Mouse (Mus musculus) left cerebral cortex, adult 2 months (tissue): ENCODE results near the gene Saysd1. TPM values are rescaled to one million over a fixed set of nuclear protein-coding genes. Genes with fewer than 3 reads are reported as not detected.
A peak's percentile ranks its signal among the peaks of the same experiment; 100 is the strongest.

Experiments used
- DNase-seq, 2 experiments: peaks; one replicate each; pipeline ENCODE4 v3.0.0; 2021 to 2022; ENCODE audit warnings: low spot score in 2 of 2, mixed read lengths in 1 of 2; ENCODE audit errors: extremely low spot score in 1 of 2
- H3K27ac ChIP-seq: fragments of 200-600 bp; 2 replicates; pipeline ENCODE4 v1.8.1; 2022
- H3K4me3 ChIP-seq: fragments of 200-600 bp; 2 replicates; pipeline ENCODE4 v1.8.1; 2022
- CTCF ChIP-seq: fragments of 200-600 bp; IDR thresholded peaks from 2 replicates; pipeline ENCODE4 v1.8.1; 2022; ENCODE audit warnings: antibody characterized with exemption, mild to moderate bottlenecking, moderate library complexity
- intact Hi-C: fragments of 180-260 bp; cut with DNase I; formaldehyde crosslinking; loops from one replicate; pipeline ENCODE4 v1.15.1; 2025
- total RNA-seq, 2 experiments: library from RNA; stranded (reverse); gene quantifications; 2 replicates each; pipeline ENCODE4 v1.2.3; 2021

Gene Saysd1
- total RNA-seq, 2 experiments from 2014 or later: 4.3 to 4.7 TPM

GRCm38 (mm10) chr14:20127406-20128087, 10.8 kb downstream of the Saysd1 start:
- DNase-seq: no peak
- intact Hi-C loops: no loop called here
- no peak for TF ChIP-seq CTCF
- no peak overlapping the region for H3K4me3 ChIP-seq
- H3K27ac ChIP-seq: no peak overlapping the region

GRCm38 (mm10) chr14:20120868-20121267, 17.5 kb downstream of the Saysd1 start:
- no peak for DNase-seq
- intact Hi-C loops: no loop called here
- H3K27ac ChIP-seq: no peak overlapping the region
- no peak overlapping the region for H3K4me3 ChIP-seq
- no peak for TF ChIP-seq CTCF

- Histone ChIP-seq H3K4me3 (no peak overlapping the region), H3K27ac (no peak overlapping the region)
- no peak for TF ChIP-seq CTCF
- intact Hi-C loops: no loop called here
- DNase-seq: no peak
Observed at GRCm38 (mm10) chr14:20120012-20120411, 18.3 kb downstream of the Saysd1 start.

DNA sequence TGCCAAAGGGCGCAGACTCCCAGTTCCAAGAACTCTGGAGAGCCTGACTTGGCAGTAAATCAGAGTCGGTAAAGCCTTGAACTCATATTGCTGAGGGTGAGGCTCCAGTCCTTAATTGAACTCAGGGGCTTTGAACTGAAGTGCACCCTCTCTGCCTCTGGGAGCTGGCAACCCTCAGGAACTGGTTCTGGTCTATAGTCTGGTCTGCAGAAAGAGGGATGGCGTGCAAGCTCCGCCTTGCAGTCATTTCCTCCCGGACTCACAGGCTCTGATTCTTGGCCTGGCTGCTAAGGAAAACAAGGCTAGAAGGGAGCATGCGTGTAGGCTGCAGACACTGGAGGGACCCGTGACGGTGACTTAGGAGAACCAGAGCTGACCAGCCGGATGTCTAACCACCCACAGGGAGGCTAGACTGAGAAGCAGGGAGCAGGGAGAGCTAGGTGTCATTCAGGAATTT, 22.2 kb downstream of the Saysd1 start:
- intact Hi-C loops: no loop called here
- no peak overlapping the region for H3K27ac ChIP-seq
- no peak for TF ChIP-seq CTCF
- DNase-seq: no peak
- no peak overlapping the region for H3K4me3 ChIP-seq

GRCm38 (mm10) chr14:20114951-20115350, 23.4 kb downstream of the Saysd1 start:
- Histone ChIP-seq H3K4me3 (no peak overlapping the region), H3K27ac (no peak overlapping the region)
- intact Hi-C loops: loop anchor here (1.0 kb wide), 1 partner anchor 143 kb away; no protein-coding TSS in a partner anchor
- TF ChIP-seq CTCF: no peak
- no peak for DNase-seq

- DNase-seq: peak; percentile 82 to 88
- peak; percentile 94 for TF ChIP-seq CTCF
- no peak overlapping the region for H3K27ac ChIP-seq
- intact Hi-C loops: loop anchor here (1.0 to 2.0 kb wide), 2 partner anchors 21 to 144 kb away; no protein-coding TSS in a partner anchor
- H3K4me3 ChIP-seq: no peak overlapping the region
Observed at GRCm38 (mm10) chr14:20113964-20114363, 24.4 kb downstream of the Saysd1 start.

- no peak for TF ChIP-seq CTCF
- intact Hi-C loops: loop anchor here (2.0 kb wide), 1 partner anchor 21 kb away; no protein-coding TSS in a partner anchor
- Histone ChIP-seq H3K4me3 (no peak overlapping the region), H3K27ac (no peak overlapping the region)
- no peak for DNase-seq
Observed at GRCm38 (mm10) chr14:20113189-20113961, 25.0 kb downstream of the Saysd1 start.

- Histone ChIP-seq H3K4me3 (no peak overlapping the region), H3K27ac (no peak overlapping the region)
- no peak for DNase-seq
- intact Hi-C loops: loop anchor here (2.0 kb wide), 1 partner anchor 19 kb away; no protein-coding TSS in a partner anchor
- TF ChIP-seq CTCF: peak; percentile 31
Observed at GRCm38 (mm10) chr14:20112218-20112617, 26.1 kb downstream of the Saysd1 start.

GRCm38 (mm10) chr14:20110945-20111344, 27.4 kb downstream of the Saysd1 start:
- H3K27ac ChIP-seq: no peak overlapping the region
- DNase-seq: no peak
- TF ChIP-seq CTCF: no peak
- no peak overlapping the region for H3K4me3 ChIP-seq
- intact Hi-C loops: no loop called here

GRCm38 (mm10) chr14:20106271-20106670, 32.1 kb downstream of the Saysd1 start:
- DNase-seq: no peak
- no peak for TF ChIP-seq CTCF
- Histone ChIP-seq H3K4me3 (no peak overlapping the region), H3K27ac (no peak overlapping the region)
- intact Hi-C loops: no loop called here

GRCm38 (mm10) chr14:20103207-20103606, 35.1 kb downstream of the Saysd1 start:
- no peak overlapping the region for H3K4me3 ChIP-seq
- DNase-seq: no peak
- no peak overlapping the region for H3K27ac ChIP-seq
- TF ChIP-seq CTCF: no peak
- intact Hi-C loops: no loop called here

- no peak overlapping the region for H3K4me3 ChIP-seq
- no peak for TF ChIP-seq CTCF
- H3K27ac ChIP-seq: no peak overlapping the region
- DNase-seq: no peak
- intact Hi-C loops: no loop called here
Observed at GRCm38 (mm10) chr14:20098061-20098460, 40.3 kb downstream of the Saysd1 start.
